Mouse (Mus musculus) adrenal gland, adult 2 months (tissue): Measurements from ENCODE around the gene Ankrd50. TPM values are rescaled to one million over a fixed set of nuclear protein-coding genes. Genes with fewer than 3 reads are reported as not detected.

ENCODE experiments used
- DNase-seq: peaks from one replicate; pipeline ENCODE4 v3.0.0; 2021
- polyA plus RNA-seq: library from polyadenylated mRNA; depleted of rRNA; stranded (reverse); fragments of >200 nt; gene quantifications from 2 replicates; pipeline ENCODE4 v1.2.3, GENCODE M21; 2012
- total RNA-seq, 2 experiments: library from RNA; stranded (reverse); gene quantifications; 2 replicates each; pipeline ENCODE4 v1.2.3; 2021

Gene Ankrd50
- total and polyA plus RNA-seq, 3 experiments, result 10.8 to 35.0 (median 32.7) TPM

- DNase-seq, result no peak
Observed at GRCm38 (mm10) chr3:38466139-38466538, 18.5 kb downstream of the Ankrd50 start.

- DNase-seq, result no peak
Observed at GRCm38 (mm10) chr3:38463149-38463548, 21.5 kb downstream of the Ankrd50 start.

- DNase-seq, result no peak
Observed at GRCm38 (mm10) chr3:38461742-38462141, 22.9 kb downstream of the Ankrd50 start.

- no peak for DNase-seq
Observed at GRCm38 (mm10) chr3:38460250-38460624, 24.4 kb downstream of the Ankrd50 start.

GRCm38 (mm10) chr3:38459507-38460249 lies 25.0 kb downstream of the Ankrd50 start:
- no peak for DNase-seq

- no peak for DNase-seq
Observed at GRCm38 (mm10) chr3:38457041-38457440, 27.6 kb downstream of the Ankrd50 start.

GRCm38 (mm10) chr3:38452199-38452598 lies 32.4 kb downstream of the Ankrd50 start:
- DNase-seq, result no peak

GRCm38 (mm10) chr3:38446586-38446985 lies 38.1 kb downstream of the Ankrd50 start:
- no peak for DNase-seq

- DNase-seq, result no peak
Observed at GRCm38 (mm10) chr3:38443875-38444274, 40.8 kb downstream of the Ankrd50 start.

- no peak for DNase-seq
Observed at GRCm38 (mm10) chr3:38440564-38440991, 44.1 kb downstream of the Ankrd50 start.

GRCm38 (mm10) chr3:38436596-38436995 lies 48.0 kb downstream of the Ankrd50 start:
- no peak for DNase-seq

GRCm38 (mm10) chr3:38435828-38436227 lies 48.8 kb downstream of the Ankrd50 start:
- no peak for DNase-seq

- DNase-seq, result no peak
Observed at GRCm38 (mm10) chr3:38434486-38434885, 50.2 kb downstream of the Ankrd50 start.

- DNase-seq, result no peak
Observed at GRCm38 (mm10) chr3:38433495-38434464, 50.9 kb downstream of the Ankrd50 start.

GRCm38 (mm10) chr3:38431461-38431860 lies 53.2 kb downstream of the Ankrd50 start:
- no peak for DNase-seq

- no peak for DNase-seq
Observed at GRCm38 (mm10) chr3:38431042-38431441, 53.6 kb downstream of the Ankrd50 start.

GRCm38 (mm10) chr3:38427200-38427599 lies 57.4 kb downstream of the Ankrd50 start:
- no peak for DNase-seq

- DNase-seq, result no peak
Observed at GRCm38 (mm10) chr3:38423966-38424365, 60.7 kb downstream of the Ankrd50 start.

GRCm38 (mm10) chr3:38419896-38420295 lies 64.7 kb downstream of the Ankrd50 start:
- DNase-seq, result no peak

- DNase-seq, result no peak
Observed at GRCm38 (mm10) chr3:38415292-38415930, 69.2 kb downstream of the Ankrd50 start.
